Mouse (Mus musculus) brain, embryonic 18.5 days (tissue): ENCODE measurements around the gene Hist3h2a.
A peak's percentile ranks its signal among the peaks of the same experiment; 100 is the strongest.
"Not testable (repeated sequence)": the region's sequence is repeated elsewhere in the genome, so short reads cannot be mapped to it uniquely, and the experiment has no call there.

Experiments used
- DNase-seq: peaks from one replicate; pipeline ENCODE4 v3.0.0-alpha.2; 2012; ENCODE audit warnings: low read depth, low spot score

The Hist3h2a gene

DNA sequence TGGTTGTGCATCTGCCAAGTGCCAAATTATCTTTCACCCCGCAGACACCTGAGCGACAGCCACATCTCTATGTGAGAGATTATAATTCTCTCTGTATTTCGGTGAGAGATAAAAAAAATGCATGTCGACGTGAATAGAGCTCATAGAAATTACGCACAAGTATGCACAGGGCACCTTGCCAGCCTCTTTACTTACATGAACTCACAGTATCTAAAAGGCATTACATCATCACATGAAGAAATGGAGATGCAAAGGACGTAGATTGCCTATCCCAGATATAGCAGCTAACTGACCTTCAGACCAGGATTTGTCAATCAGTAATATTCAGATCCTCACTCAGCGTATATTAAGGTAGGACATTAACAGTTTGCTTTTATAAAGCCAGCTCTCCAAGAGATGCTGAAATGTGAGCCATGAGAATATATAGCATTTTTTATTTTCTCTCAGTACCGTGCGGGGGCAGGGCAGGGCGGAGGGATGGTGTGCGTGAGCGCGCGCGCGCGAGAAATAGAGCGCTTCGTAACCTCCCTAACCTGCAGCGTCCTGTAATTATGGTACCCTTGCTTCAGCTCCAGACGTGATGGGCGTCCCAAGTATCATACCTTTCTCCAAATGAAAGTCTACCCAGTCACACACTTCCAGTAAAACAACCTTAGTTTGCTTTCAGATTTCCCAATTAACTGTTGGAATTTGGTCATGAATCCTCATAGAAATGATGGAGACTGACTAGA is 6.5 kb upstream of the Hist3h2a start:
- peak; percentile 64 for DNase-seq

DNA sequence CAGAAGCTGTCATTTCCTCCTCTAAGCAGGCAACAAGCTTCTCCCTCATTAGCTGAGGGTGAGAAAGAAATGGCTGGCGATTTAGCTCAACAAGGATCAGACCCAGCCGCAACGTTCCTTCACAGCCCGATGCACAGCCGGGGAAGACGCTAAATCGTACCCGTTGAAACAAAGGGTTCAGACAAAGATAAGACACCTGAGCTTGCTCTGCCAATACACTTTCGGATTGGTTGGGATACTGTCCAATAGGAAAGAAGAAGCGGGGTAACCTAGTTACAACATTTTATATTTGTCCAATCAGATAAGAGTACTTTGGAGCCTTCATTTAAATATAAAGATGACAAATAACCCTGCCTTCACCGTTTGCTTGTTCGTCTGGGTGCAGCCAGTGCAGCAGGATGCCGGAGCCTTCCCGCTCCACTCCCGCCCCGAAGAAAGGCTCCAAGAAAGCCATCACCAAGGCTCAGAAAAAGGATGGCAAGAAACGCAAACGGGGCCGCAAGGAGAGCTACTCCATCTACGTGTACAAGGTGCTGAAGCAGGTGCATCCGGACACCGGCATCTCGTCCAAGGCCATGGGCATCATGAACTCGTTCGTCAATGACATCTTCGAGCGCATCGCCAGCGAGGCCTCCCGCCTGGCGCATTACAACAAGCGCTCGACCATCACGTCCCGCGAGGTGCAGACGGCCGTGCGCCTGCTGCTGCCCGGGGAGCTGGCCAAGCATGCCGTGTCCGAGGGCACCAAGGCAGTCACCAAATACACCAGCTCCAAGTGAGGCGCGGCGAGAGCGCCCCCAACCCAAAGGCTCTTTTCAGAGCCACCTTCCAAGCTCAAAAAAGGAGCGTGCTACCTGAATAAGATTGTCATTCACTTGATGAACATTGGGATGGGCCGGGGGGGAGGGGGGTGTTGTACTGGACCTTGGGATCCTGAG is 5.7 kb upstream of the Hist3h2a start, which contains the start of gene Hist3h2ba:
TSS of gene Hist3h2ba (plus strand) at position 379 of the 938 bp plus-strand sequence.
- DNase-seq: peak; percentile 97

DNA sequence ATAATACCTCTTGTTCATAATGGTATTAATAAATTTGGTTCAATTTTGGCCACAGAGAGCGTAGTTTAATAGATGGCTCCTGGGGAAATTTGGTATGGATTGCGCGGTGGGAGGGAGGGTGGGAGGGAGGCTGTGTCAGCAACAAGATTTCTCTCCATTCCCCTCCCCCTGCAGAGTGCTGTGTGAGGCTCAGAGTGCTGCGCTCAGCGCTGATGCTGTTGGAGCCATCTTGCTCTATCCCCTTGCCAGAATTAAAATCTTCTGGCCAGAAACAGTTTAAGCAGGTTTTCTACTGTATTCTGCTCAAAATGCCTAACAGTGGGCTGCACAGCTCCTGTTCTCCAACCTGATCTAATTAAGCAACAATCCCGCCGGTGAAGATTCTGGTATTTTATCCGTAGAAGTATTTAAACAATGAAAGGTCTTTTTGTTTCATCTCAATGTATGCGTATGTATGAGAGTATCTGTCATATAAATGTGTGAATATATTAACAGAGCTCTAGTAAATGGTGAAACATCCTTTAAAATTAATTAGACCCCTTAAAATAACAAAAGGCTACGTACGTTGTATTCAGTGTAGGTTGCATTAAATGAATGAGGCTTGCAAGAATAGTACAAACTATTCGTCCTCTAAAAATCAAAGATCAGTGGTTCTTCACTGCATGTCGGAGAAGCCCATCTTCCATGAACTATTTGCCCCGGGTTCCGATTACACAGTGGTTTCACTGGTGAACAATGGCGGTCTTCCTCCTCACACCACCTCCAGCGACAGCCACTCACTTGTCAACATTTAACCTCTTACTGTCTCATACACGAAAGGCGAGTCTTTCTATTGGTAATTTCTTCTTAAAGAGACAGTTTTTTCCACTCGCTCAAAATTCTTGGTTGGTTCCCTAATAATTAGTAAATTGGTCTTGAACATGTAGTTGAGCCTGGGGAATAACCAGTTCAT is 4.7 kb upstream of the Hist3h2a start:
- DNase-seq: peak; percentile 77

DNA sequence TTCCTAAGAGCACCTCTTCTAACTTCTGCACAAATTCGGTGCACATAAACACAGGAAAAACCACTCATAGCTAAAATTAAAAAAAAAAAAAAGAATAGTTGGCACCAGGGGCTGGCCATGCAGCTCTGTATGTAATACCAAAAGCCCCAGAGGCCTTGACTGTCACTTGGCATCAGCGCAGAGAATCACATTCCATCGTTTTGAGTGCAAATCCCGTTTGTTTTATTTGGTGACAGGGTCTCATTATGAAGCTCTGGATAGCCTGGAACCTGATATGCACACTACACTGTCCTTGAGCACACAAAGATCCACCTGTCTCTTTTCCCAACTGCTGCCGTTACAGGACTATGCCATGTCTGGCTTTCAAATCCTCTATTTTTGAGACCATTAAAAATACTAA is 3.3 kb upstream of the Hist3h2a start:
- no peak for DNase-seq

DNA sequence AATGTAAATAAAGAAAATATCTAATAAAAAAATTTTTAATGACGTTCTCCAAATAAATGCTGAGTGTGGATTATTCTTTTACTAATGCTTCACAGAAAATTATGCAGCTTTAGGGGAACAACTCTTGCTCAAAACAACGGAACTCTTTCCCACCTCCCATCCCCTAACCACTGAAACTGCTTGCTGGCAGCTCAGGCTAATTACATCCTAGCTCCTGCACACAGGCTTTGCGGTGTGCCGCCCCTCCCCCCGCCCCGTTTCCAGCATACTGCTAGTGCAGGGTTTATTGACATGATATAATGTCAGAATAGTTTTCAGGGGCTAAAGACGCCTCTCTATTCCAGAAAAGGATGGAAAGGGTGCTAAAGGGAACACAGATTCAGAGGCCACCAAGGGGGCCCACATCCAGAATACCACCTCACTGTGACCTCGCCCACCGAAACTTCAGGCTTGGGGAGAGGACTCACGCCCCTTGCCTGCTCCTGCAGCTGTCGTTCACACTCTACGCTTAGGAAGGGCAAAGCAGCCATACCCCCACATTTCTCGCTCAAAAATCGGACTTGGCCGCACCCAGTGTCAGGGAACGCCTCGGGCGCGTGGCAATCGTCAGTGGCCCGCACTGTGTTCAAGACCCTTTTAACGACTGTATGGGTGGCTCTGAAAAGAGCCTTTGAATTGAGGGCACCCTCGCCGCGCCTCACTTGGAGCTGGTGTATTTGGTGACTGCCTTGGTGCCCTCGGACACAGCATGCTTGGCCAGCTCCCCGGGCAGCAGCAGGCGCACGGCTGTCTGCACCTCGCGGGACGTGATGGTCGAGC is 925 bp upstream of the Hist3h2a start:
- DNase-seq: no peak

DNA sequence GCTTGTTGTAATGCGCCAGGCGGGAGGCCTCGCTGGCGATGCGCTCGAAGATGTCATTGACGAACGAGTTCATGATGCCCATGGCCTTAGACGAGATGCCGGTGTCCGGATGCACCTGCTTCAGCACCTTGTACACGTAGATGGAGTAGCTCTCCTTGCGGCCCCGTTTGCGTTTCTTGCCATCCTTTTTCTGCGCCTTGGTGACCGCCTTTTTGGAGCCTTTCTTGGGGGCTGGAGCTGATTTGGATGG is 390 bp upstream of the Hist3h2a start:
- DNase-seq: not testable (repeated sequence)

DNA sequence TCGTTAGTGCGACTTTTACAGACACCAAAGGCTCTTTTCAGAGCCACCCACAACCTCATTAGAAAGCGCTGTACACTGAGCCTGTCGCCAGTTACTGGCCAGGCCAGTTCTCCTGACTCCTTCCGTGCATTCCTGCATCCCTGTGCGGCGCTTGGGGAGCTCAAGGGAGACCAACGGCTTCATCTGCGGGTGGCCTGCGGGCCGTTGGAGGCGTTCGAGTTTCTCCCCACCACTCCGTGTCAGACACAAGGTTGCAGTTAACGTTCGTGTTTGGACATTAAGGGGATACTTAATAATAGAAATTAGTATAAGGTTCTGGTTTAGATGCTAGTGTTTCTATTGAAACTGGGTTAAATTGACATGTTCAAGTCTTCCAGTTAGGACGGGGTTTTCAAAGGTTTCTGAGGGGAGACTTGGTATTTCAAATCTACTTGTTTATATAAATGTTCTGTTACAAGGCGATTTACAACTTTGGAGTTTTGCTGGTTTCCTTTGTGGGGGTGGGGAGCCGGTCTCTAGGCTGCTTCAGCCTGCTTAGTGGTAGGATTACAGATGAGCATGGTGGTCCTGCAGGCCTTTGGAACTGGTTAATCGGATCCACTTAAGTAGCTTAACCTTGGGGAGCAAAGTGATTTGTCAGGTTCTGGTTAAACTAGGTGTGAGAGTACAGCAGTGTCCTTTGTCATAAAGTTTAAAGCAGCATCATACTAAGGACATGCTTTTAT is 820 bp downstream of the Hist3h2a start:
- DNase-seq: no peak

DNA sequence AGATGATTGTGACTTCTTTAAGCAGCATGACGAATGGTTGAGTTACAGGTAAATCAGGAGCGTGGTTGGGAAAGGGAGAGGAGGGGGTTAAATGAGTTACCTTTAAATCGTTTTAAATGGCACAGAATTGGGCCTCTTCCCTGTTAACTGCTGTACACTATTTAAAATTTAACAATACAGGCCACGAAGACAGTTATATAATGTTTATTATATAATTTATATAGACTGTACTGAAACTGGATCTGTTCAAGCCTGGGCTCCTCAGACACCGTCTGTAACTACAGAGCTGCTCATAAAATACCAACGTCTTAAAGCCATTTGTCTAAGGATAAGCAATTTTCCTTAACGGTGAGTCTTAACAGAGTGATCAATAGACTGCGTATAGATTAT is 1.4 kb downstream of the Hist3h2a start:
- DNase-seq: no peak

DNA sequence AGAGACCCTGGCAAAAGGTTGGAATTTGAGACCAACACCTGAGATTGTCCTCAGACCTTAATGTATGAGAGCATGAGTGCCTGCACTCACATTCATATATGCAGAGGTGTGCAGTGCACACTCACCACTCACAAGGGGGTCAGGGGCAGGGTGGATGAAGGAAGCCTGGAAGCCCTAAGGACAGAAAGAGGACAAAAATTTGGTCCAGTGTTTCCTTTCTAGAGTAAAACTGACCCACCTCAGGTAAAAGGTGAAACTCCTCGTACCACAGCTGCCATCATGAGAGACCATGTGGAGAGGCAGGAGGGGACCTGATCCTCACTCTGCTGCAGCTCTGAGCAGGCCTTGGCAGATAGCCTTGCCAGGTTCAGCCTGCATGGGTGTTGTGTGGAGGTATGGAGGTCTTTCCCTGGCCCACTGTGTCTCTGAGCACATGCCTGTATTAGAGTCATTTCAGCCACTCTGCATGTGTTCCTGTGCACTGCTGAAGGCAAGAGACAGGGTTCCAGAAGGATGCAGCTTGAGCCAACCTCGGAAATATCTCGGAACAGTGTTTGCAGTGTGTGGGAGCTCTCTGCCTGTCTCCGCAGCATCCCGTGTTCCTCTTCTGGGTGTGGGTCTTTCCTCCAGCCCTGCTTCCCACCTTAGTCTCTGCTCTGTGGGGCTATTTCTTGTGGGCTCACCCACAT is 2.9 kb downstream of the Hist3h2a start:
- DNase-seq: no peak

DNA sequence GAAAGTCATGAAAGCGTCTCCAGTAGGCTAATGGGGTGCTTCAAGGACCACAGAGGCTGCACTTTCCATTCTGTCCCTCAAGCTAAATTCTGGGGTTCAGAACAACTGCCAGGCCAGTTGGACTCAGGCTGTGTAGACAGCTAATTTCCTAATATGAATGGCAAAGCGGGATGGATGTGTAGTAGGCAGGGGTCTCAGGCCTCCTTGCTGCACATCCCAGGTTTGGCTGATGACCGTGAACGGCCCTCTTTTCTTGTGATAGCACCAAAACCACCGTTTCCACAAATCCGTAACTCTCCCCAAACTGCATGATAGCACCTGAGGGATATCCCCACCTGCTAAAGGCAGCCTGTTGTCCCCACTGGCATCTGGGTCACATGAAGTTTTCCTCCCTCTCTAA is 4.1 kb downstream of the Hist3h2a start:
- DNase-seq: no peak

DNA sequence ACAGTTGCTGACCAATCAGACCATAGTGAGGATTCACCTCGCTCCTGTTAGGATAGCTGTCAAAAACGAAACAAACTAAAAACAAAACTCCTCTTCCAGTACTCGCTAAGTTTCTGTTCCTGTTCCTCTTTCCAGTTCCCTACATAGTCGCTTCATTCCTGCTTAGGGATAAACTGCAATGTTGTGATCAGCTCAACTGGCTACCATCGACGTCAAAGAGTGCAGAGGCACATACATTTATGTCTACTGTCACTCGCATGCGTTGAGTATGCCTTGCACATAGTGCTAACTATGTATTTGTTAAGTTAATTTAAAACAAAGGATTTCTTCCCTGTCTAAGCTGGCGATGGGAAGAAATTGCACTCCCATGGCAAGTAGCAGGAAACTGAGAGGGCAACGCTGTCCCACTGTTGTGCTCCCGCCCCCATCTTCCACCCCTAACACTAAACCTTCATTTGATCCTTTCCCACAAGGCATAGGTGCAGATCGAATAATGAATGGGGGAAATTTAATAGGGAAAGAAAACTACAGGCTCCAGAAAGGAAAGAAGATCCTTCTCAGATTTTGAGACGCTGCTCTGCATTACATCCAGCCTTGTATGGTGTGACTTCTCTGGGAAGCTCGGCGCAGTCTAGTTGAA is 4.8 kb downstream of the Hist3h2a start:
- no peak for DNase-seq

DNA sequence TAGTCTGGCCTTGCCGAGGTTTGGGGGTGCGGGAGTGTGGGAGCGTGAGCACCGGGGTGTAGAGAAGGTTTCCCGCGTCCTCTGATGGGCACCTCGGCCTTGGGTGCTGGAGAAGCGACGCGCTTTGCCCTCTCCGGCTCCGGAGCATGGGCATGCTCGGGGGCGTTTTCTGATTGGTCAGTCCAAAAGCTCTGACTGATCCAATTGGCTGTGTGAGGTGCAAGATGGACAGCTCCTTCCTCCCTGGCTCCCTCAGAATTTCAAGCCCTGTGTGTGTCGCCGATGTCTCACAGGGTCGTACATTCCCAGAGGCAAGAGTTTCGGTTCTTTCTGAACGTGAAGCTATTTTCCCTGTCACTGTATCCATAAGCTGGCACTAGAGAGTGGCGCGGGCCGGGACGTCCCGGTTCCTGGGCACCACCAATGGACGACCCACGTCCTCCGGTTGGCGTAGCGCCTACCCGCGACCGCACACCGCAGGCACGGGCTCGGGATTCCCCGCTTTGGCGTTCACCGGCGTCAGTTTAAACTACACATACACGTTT is 5.5 kb downstream of the Hist3h2a start:
- DNase-seq: peak; percentile 64

DNA sequence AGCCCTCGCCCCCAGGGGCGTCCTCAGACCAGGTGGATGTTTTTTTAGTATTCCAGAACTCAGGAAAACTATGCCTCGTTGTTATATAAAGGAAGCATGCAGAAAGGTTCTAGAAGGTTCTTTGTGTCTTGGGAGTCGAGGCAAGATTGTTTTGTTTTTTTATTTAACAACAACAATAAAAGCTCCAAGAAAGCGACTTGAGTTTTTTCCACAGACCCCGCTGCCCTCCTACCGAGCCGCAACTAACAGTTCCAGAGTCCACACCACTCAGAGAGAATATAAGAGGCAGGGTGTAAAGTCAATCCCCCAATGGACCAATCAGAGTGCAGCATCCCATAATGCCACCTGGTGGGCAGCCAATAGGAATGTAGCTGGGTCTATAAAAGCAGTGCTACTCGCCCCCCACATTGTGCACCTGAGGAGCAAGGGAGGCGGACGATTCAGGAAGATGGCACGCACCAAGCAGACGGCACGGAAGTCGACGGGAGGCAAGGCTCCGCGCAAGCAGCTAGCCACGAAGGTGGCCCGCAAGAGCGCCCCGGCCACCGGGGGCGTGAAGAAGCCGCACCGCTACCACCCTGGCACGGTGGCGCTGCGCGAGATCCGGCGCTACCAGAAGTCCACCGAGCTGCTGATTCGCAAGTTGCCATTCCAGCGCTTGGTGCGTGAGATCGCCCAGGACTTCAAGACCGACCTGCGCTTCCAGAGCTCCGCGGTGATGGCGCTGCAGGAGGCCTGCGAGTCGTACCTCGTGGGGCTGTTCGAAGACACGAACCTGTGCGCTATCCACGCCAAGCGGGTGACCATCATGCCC is 7.1 kb downstream of the Hist3h2a start:
- DNase-seq: no peak

DNA sequence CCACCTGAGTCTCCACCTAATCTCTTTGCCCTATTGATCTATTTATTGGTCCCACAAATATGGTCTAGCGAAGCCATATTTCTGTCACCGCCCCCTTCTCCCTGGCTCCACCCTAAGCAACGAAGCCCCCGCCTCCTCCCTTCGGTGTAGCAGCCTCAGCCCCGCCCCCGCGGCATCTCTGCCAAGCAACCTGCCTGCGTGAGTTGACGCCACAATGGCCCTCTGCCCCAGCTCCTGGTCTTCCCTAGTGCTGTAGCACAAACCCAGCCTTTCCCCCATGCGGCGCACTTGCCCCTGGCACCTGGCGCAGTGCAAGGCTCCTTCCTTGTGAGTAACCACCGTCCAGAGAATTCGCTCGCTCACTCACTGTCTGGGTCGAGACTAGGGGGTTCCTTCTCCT is 9.1 kb downstream of the Hist3h2a start:
- no peak for DNase-seq

DNA sequence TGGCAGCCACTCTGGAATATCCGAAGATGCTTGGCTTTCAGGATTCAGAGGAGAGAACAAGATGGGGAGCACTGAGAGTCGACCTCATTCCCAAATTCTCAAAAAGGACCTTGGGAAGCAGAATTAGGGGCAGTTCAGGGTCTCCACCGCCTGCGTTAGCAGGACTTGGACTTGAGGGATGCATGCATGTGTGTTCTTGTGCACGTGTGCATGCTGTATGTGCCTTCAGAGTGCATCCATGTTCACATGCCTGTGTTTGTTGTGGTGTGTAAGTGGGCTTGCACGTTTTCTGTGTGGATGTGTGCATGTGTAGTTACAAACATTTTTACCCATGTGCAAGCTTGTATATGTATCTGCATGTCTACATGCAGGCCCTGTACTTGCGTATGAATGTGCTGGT is 9.7 kb downstream of the Hist3h2a start:
- no peak for DNase-seq

DNA sequence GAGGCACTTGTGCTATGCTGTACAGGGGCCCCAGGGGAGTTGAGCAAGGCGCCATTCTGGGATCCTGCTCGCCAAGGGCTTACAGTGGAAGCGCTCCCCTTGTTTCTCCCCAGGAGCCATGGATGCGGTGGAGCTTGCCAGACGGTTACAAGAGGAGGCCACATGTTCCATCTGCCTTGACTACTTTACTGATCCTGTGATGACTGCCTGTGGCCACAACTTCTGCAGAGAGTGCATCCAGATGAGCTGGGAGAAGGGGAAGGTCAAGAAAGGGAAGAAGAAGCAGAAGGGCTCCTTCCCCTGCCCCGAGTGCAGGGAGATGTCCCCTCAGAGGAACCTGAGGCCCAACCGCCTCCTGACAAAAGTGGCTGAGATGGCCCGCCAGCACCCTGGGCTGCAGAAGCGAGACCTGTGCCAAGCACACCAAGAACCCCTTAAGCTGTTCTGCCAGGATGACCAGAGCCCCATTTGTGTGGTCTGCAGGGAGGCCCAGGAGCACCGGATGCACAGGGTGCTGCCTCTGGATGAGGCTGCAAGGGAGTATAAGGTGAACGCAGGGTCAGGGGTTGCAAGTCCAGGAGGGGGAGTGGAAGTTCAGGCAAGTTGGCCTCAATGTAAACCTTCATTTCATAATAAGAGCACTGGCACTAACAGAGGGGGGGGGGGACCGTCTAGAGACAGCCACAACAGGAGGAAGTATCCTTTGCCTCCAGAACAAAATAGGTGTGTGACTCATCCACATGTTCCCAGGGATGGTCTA is 10.7 kb downstream of the Hist3h2a start:
- no peak for DNase-seq

DNA sequence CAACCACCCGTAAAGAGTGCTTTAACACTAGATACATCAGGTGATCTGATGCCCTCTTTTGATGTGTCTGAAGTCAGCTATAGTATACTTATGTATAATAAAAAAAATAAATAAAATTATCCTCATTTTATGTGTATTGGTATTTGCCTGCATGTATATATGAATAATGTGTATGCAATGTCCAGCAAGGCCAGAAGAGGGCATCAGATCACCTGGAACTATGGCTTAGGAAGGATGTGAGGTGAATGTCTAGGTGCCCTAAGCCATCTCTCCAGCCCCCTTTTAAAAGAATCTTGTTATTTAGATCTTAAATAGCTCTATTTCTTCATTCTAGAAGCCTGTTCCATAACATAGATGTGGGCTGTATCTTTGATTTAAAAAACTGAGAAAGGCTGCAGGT is 12.9 kb downstream of the Hist3h2a start:
- no peak for DNase-seq
